Mouse (Mus musculus): ENCODE measurements at regions not wholly inside any gene's neighbourhood (a gene's known extent, or its start where the extent isn't known, plus 50 kb on each side); places are given as distances from the start of the nearest gene placed in this dataset.

- no peak for DNase-seq
Observed at GRCm38 (mm10) chr19:49563612-49564256, 1114.7 kb downstream of the Sorcs1 start.

- DNase-seq: peak; percentile 15
Observed at GRCm38 (mm10) chr19:49539445-49540407, 1138.7 kb downstream of the Sorcs1 start.

Data from lung, postnatal 10 days (tissue).